Mouse (Mus musculus) midbrain, embryonic 12.5 days (tissue): ENCODE measurements around the gene Gm13539. TPM values are rescaled to one million over a fixed set of nuclear protein-coding genes. Genes with fewer than 3 reads are reported as not detected.
"Not testable (repeated sequence)": the region's sequence is repeated elsewhere in the genome, so short reads cannot be mapped to it uniquely, and the experiment has no call there.

Source experiments
- ATAC-seq: fragments of 200-750 bp; cut with Nextera tagmentation; 2 replicates; pipeline ENCODE4 v1.8.0; 2017; ENCODE audit warnings: low read depth, moderate TSS enrichment, moderate library complexity; ENCODE audit not compliant: low FRiP score
- H3K27ac ChIP-seq: fragments of 300-500 bp; sonication (generic); replicated peaks from 2 replicates; pipeline ENCODE4 v1.5.1; 2016; ENCODE audit warnings: mild to moderate bottlenecking
- H3K27me3 ChIP-seq: fragments of 300-500 bp; sonication (generic); 2 replicates; pipeline ENCODE4 v1.6.1; 2016; ENCODE audit warnings: mild to moderate bottlenecking
- H3K36me3 ChIP-seq: fragments of 300-500 bp; sonication (generic); 2 replicates; pipeline ENCODE4 v1.6.1; 2016
- H3K4me1 ChIP-seq: fragments of 300-500 bp; sonication (generic); 2 replicates; pipeline ENCODE4 v1.6.1; 2016
- H3K4me2 ChIP-seq: fragments of 300-500 bp; sonication (generic); replicated peaks from 2 replicates; pipeline ENCODE4 v1.6.1; 2016; ENCODE audit warnings: mild to moderate bottlenecking, moderate library complexity
- H3K4me3 ChIP-seq: fragments of 300-500 bp; sonication (generic); 2 replicates; pipeline ENCODE4 v1.5.1; 2016; ENCODE audit warnings: mild to moderate bottlenecking
- H3K9ac ChIP-seq: fragments of 300-500 bp; sonication (generic); replicated peaks from 2 replicates; pipeline ENCODE4 v1.6.1; 2016; ENCODE audit warnings: mild to moderate bottlenecking, moderate library complexity
- H3K9me3 ChIP-seq: fragments of 300-500 bp; sonication (generic); 2 replicates; pipeline ENCODE4 v1.6.1; 2016; ENCODE audit warnings: mild to moderate bottlenecking
- WGBS: fragments of 180-500 bp; shearing (Covaris S2); methylation state at CpG from one replicate; pipeline ENCODE4 v1.1.7; 2016; 5-methylcytosine and 5-hydroxymethylcytosine counted together
- polyA plus RNA-seq: library from polyadenylated mRNA; unstranded; fragments of >200 nt; fragmentation: Nextera tagmentation; extraction: Ambion mirVana; gene quantifications from 2 replicates; pipeline ENCODE4 v1.2.1, GENCODE M21; 2016

The Gm13539 gene
- polyA plus RNA-seq, 1 experiment from 2014 or later: not detected

- no peak overlapping the region for H3K4me3 ChIP-seq
- H3K9ac ChIP-seq: no peak overlapping the region
- no peak for ATAC-seq
- 93% methylated on average over 9 of the region's 9 CpGs for WGBS
- no peaks in the 10 kb centered on the region for H3K9me3 ChIP-seq
- no peak overlapping the region for H3K4me2 ChIP-seq
- H3K4me1 ChIP-seq: no peaks in the 10 kb centered on the region
- H3K27me3 ChIP-seq: no peaks in the 10 kb centered on the region
- H3K27ac ChIP-seq: no peak overlapping the region
- no peaks in the 10 kb centered on the region for H3K36me3 ChIP-seq
Measured at GRCm38 (mm10) chr2:25779076-25779475, 3.0 kb upstream of the Gm13539 start.

DNA sequence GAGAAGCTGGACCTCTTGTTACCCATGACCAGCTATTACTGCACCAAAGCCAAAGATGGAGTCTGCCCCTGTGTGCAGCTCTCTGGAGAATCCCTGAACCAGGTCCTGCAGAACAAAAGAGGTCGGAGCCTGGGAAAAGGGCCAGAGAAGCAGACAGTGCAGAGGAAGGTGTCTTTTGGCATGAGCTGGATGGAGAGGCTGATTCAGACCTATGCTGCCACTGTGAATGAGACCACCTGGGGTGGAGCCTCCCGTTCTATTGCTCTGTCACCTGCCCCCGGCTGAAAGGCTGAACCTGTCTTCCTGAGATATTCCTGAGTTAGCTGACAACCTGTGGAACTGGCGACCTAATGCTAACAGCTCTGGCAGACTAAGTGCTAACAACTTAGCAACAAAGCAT, 1.1 kb upstream of the Gm13539 start:
- Histone ChIP-seq H3K9ac (no peak overlapping the region), H3K4me1 (no peaks in the 10 kb centered on the region; the same call in 1 of the 2 replicates), H3K9me3 (no peaks in the 10 kb centered on the region), H3K27me3 (no peaks in the 10 kb centered on the region), H3K27ac (no peak overlapping the region), H3K4me2 (no peak overlapping the region), H3K4me3 (no peak overlapping the region), H3K36me3 (no peaks in the 10 kb centered on the region)
- no peak for ATAC-seq
- WGBS: 63% methylated on average over 4 of the region's 4 CpGs

- Histone ChIP-seq H3K27me3 (no peaks in the 10 kb centered on the region), H3K4me2 (no peak overlapping the region), H3K4me1 (no peaks in the 10 kb centered on the region; the same call in 1 of the 2 replicates), H3K36me3 (no peaks in the 10 kb centered on the region), H3K27ac (no peak overlapping the region), H3K9ac (no peak overlapping the region), H3K9me3 (no peaks in the 10 kb centered on the region), H3K4me3 (no peak overlapping the region)
- ATAC-seq: no peak
- 71% methylated on average over 5 of the region's 5 CpGs for WGBS
Measured at GRCm38 (mm10) chr2:25785573-25786322, 3.7 kb downstream of the Gm13539 start.

GRCm38 (mm10) chr2:25789092-25789491, 7.0 kb downstream of the Gm13539 start:
- no peaks in the 10 kb centered on the region for H3K9me3 ChIP-seq
- H3K27me3 ChIP-seq: no peaks in the 10 kb centered on the region
- no peak overlapping the region for H3K4me3 ChIP-seq
- no peak overlapping the region for H3K4me2 ChIP-seq
- ATAC-seq: no peak
- H3K4me1 ChIP-seq: no peaks in the 10 kb centered on the region; the same call in 1 of the 2 replicates
- no peak overlapping the region for H3K27ac ChIP-seq
- WGBS: 89% methylated on average over 3 of the region's 3 CpGs
- no peak overlapping the region for H3K9ac ChIP-seq
- no peaks in the 10 kb centered on the region for H3K36me3 ChIP-seq

- Histone ChIP-seq H3K27me3 (no peaks in the 10 kb centered on the region), H3K4me3 (no peak overlapping the region), H3K27ac (no peak overlapping the region), H3K36me3 (no peaks in the 10 kb centered on the region), H3K9me3 (no peaks in the 10 kb centered on the region), H3K4me2 (no peak overlapping the region), H3K4me1 (0 out of 2 replicates have a peak, but pooled peaks cover 6% of the 10 kb centered on the region), H3K9ac (no peak overlapping the region)
- ATAC-seq: no peak
- 50% methylated on average over 2 of the region's 2 CpGs for WGBS
Measured at GRCm38 (mm10) chr2:25797635-25798034, 15.6 kb downstream of the Gm13539 start.

DNA sequence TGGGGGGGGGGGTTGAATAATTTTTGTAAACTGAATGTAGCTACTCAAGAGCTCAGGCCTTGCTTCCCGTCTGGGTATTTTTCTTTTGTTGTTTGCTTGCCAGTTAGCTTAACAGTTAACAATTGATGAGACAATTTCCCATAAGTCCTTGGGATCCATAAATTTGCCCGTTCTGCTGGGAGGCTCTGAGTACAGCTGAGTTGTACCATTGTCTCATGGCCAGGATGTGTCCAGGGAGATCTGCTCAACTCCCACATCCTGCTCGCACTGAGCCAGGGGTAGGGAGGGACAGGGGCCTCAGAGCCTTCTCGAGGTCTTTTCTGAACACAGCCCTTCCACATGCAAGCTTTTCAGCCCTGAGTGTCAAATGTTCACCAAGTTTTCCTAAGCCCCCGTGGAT, 16.0 kb downstream of the Gm13539 start:
- Histone ChIP-seq H3K36me3 (no peaks in the 10 kb centered on the region), H3K4me1 (0 out of 2 replicates have a peak, but pooled peaks cover 6% of the 10 kb centered on the region), H3K4me2 (no peak overlapping the region), H3K4me3 (no peak overlapping the region), H3K27me3 (no peaks in the 10 kb centered on the region), H3K9me3 (no peaks in the 10 kb centered on the region), H3K27ac (no peak overlapping the region), H3K9ac (no peak overlapping the region)
- ATAC-seq: no peak
- WGBS: 36% methylated on average over 5 of the region's 5 CpGs

GRCm38 (mm10) chr2:25811711-25812110, 29.7 kb downstream of the Gm13539 start:
- 81% methylated on average over 2 of the region's 2 CpGs for WGBS
- H3K9me3 ChIP-seq: no peaks in the 10 kb centered on the region
- H3K27me3 ChIP-seq: no peaks in the 10 kb centered on the region
- no peaks in the 10 kb centered on the region for H3K36me3 ChIP-seq
- ATAC-seq: no peak
- H3K4me2 ChIP-seq: no peak overlapping the region
- H3K27ac ChIP-seq: no peak overlapping the region
- H3K9ac ChIP-seq: no peak overlapping the region
- H3K4me1 ChIP-seq: no peaks in the 10 kb centered on the region
- H3K4me3 ChIP-seq: no peak overlapping the region

DNA sequence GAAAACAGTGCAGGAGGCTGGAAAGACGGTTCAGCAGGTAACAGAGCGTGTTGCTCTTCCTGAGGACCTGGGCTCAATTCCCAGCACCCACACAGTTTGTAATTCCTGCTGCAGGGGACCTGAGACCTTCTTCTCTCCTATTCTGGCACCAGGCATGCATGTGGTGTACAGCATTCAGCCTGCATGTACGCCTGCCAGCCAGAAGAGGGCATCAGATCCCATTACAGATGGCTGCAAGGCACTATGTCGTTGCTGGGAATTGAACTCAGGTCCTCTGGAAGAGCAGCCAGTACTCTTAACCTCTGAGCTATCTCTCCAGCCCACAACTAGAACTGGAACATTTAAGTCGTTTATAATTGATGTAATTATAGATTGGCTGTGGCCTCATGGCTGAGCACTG, 31.3 kb downstream of the Gm13539 start:
- Histone ChIP-seq H3K9ac (no peak overlapping the region), H3K27ac (no peak overlapping the region), H3K4me1 (no peaks in the 10 kb centered on the region), H3K36me3 (no peaks in the 10 kb centered on the region), H3K27me3 (no peaks in the 10 kb centered on the region), H3K9me3 (no peaks in the 10 kb centered on the region), H3K4me2 (no peak overlapping the region), H3K4me3 (no peak overlapping the region)
- WGBS: 84% methylated on average over 5 of the region's 5 CpGs
- no peak for ATAC-seq

- not testable (repeated sequence) for H3K27me3 ChIP-seq, H3K4me3 ChIP-seq, ATAC-seq, H3K9ac ChIP-seq, H3K27ac ChIP-seq, H3K4me1 ChIP-seq, H3K4me2 ChIP-seq, H3K9me3 ChIP-seq, H3K36me3 ChIP-seq
- WGBS: 81% methylated on average over 1 of the region's 1 CpGs
Measured at GRCm38 (mm10) chr2:25815748-25816147, 33.7 kb downstream of the Gm13539 start, which contains the start of gene Glt6d1. Gene Glt6d1 (minus strand): TSS chr2:25815848.

GRCm38 (mm10) chr2:25822806-25823205, 40.7 kb downstream of the Gm13539 start, which contains the start of gene Lcn9:
Gene Lcn9 (plus strand): TSS chr2:25823153.
- H3K9me3 ChIP-seq: no peaks in the 10 kb centered on the region
- no peaks in the 10 kb centered on the region for H3K27me3 ChIP-seq
- H3K27ac ChIP-seq: no peak within 1 kb of the TSS
- H3K36me3 ChIP-seq: no peaks in the 10 kb centered on the region
- ATAC-seq: no peak
- 92% methylated on average over 1 of the region's 1 CpGs for WGBS
- no peak within 1 kb of the TSS for H3K9ac ChIP-seq
- H3K4me2 ChIP-seq: no peak within 1 kb of the TSS
- H3K4me3 ChIP-seq: no peak within 1 kb of the TSS
- no peaks in the 10 kb centered on the region for H3K4me1 ChIP-seq

- ATAC-seq: no peak
Measured at GRCm38 (mm10) chr2:25824751-25825150, 42.7 kb downstream of the Gm13539 start.

GRCm38 (mm10) chr2:25828344-25828947, 46.4 kb downstream of the Gm13539 start:
- Histone ChIP-seq H3K27me3 (no peaks in the 10 kb centered on the region), H3K4me1 (no peaks in the 10 kb centered on the region), H3K9me3 (no peaks in the 10 kb centered on the region), H3K4me2 (no peak overlapping the region), H3K4me3 (no peak overlapping the region), H3K9ac (no peak overlapping the region), H3K36me3 (no peaks in the 10 kb centered on the region), H3K27ac (no peak overlapping the region)
- 80% methylated on average over 8 of the region's 8 CpGs for WGBS
- ATAC-seq: no peak

More at GRCm38 (mm10) chr2:25824751-25825150, 42.7 kb downstream of the Gm13539 start:
- Histone ChIP-seq H3K9ac (no peak overlapping the region), H3K27ac (no peak overlapping the region), H3K9me3 (no peaks in the 10 kb centered on the region), H3K4me3 (no peak overlapping the region), H3K4me2 (no peak overlapping the region), H3K27me3 (no peaks in the 10 kb centered on the region), H3K4me1 (no peaks in the 10 kb centered on the region), H3K36me3 (no peaks in the 10 kb centered on the region)
- WGBS: 89% methylated on average over 3 of the region's 3 CpGs
